Mouse (Mus musculus) CD8-positive naive resting alpha-beta T cell, adult 2 months (primary cell): ENCODE results near the gene Szrd1.

Source experiments
- DNase-seq, 2 experiments: peaks; one replicate each; pipeline ENCODE4 v3.0.0; 2022; ENCODE audit warnings: low read depth in 2 of 2, low spot score in 2 of 2

Szrd1 gene

DNA sequence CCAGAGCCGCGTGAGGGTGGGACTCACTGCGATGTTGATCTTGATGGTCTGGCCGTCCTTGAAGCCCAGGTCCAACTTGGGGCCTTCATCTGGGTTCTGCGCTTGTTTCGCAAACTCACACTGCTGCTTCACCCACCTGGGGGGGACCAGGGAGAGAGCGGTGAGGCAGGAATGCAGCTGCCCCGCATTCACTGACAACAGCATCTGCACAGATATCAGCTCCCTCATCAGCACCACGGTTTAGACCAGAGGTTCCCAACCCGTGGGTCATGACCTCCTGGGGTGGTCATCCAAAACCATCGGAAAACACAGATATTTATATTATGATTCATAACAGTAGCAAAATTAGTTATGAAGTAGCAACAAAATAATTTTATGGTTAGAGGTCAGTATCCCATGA, 67.1 kb downstream of the Szrd1 start:
- DNase-seq = no peak

DNA sequence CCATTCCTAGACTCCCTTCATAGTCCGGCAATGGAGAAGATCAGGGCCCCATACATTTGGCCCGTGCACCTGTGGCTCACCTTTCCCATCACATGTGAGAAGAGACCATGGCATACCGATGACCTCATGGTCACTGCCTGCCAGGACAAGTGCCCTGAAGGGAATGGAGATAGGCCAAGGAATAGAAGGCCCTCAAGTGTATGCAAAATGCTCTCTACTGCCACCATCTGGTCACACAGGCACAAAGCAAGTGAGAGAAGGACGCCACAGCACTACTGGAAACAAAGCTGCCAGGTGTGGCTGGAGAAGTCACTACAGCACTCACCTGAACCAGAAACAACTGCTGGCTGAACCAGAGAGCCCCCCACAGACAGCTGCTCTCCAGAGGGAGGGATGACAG, 69.8 kb downstream of the Szrd1 start:
- DNase-seq = peak; percentile 28 to 51

DNA sequence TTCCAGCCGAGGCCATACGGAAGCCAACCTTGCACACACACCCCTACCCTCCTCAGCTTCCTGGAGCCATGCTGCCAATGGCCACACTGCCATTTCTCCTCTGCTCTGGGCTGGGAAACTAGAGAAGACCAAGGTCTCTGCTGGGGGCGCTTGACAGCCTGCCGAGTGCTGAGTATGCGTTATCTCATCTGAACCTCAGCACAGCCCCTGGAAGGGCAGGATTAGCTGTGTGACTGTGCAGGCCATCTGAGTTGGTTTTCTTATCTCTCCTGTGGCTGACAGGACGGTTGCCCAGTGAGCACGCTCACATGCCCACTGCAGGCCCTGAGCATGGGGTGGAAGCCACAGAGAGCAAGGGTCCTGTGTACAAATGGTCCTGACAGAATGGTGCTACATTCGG, 70.9 kb downstream of the Szrd1 start:
- DNase-seq = no peak

DNA sequence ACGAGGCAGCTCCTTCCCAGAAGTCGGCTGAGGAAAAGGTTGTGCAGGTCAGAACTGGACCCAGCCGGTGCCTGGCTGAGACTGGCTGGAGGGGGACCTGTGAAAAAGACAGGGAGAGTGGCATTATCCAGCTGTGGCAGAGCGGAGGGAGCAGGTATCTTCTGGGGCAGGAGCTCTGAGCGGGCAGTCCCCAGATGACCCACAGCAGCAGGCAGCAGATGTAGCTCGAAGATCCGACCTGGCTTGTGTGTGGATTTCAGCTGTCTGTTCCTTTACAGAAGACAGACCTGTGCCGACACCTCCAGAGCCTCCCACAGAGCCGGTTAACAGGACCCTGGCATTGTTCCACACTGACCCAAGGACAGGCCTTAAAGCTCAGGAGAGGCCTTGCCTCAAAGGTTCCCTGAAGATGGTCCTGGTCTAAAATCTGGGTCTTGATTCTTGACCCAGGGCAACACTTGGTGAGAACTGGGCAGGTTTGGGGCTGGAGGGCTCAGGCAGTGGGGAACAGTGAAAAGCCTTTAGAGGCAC, 72.0 kb downstream of the Szrd1 start:
- DNase-seq = no peak

GRCm38 (mm10) chr4:141066709-141067515, 72.7 kb downstream of the Szrd1 start:
- DNase-seq = no peak

GRCm38 (mm10) chr4:141065123-141065522, 74.5 kb downstream of the Szrd1 start:
- DNase-seq = peak; percentile 77 to 81

DNA sequence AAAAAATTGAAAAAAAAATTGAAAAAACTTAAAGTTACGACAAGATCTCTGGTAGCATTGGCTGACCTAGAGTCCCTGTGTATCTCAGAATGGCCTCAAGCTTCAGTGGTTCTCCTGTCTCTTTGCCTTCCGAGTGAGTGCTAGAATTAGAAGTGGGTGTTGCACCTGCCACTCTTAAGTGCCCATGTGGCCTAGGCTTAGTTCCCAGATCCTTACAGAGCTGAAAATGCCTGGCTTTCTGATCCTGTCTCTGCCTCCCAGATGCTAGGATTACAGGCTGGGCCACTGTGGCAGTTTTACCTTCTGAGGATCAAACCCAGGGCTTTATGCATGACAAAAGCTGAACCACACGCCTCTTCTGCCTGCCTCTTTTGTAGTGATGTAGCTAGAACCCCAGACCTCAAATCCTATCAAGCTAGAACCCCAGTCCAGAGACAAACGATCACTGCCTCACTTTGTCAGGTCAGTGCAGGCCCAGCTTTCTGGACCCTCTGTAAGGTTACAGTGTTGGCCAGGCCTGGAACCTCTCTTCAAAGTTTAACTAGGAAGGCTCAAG, 75.4 kb downstream of the Szrd1 start:
- no peak for DNase-seq
